Mouse (Mus musculus) testis, adult 2 months (tissue): Measurements from ENCODE around the gene 4430402I18Rik.

Experiments used
- CTCF ChIP-seq: fragments of 200-500 bp; IDR thresholded peaks from 2 replicates; pipeline ENCODE4 v1.5.1; 2012; ENCODE audit warnings: low read depth, mild to moderate bottlenecking, inconsistent platforms, low read length, moderate library complexity; ENCODE audit not compliant: control insufficient read depth, insufficient read depth, insufficient replicate concordance
- POLR2A ChIP-seq: fragments of 200-500 bp; IDR thresholded peaks from 2 replicates; pipeline ENCODE4 v1.6.1; 2012; ENCODE audit warnings: low read depth, mild to moderate bottlenecking, inconsistent platforms, low read length, moderate library complexity; ENCODE audit not compliant: control insufficient read depth

- TF ChIP-seq CTCF (no peak), POLR2A (no peak)
Measured at GRCm38 (mm10) chr19:28869251-28869855, 98.2 kb downstream of the 4430402I18Rik start.
